17 mouse cellular contexts compared by ENCODE assay signal in genomic region chr17:32814136-32814535, GRCm38 (mm10). TPM values are rescaled to one million over a fixed set of nuclear protein-coding genes. Genes with fewer than 3 reads are reported as not detected.
"Had no signal": no experiment of that assay in that cellular context is flagged by ENCODE, and none has a peak within 500 bp of the region (broad histone marks: within the 10 kb centered on the region; RNA-seq: fewer than 3 reads in every experiment).

No protein-coding gene starts in this region.

- H3K4me3 ChIP-seq: limb, embryonic 12.5 days; liver, embryonic 13.5 days; midbrain, embryonic 10.5 days; myocyte had no signal

- DNase-seq: layer of hippocampus, adult 9-11 months; layer of hippocampus, postnatal 36 days; liver; liver, embryonic 13.5 days; lung, embryonic 14.5 days; lung, postnatal 10 days; lung, postnatal 4 days; midbrain, embryonic 14.5 days; right cerebral cortex, postnatal 4 days; spleen, adult 18-20 months; thymus, adult 18-20 months; thymus, postnatal 14 days had no signal

- ATAC-seq: intestine, embryonic 16.5 days had no signal

- H3K4me2 ChIP-seq: limb, embryonic 12.5 days; liver, embryonic 13.5 days; lung, embryonic 14.5 days had no signal

- H3K9ac ChIP-seq: limb, embryonic 12.5 days; liver, embryonic 13.5 days; lung, embryonic 14.5 days had no signal

- H3K4me1 ChIP-seq: liver, embryonic 13.5 days had no signal

- H3K9me3 ChIP-seq: limb, embryonic 12.5 days; liver, embryonic 13.5 days; midbrain, embryonic 10.5 days had no signal

- H3K27me3 ChIP-seq: limb, embryonic 12.5 days had no signal

- H3K27ac ChIP-seq: limb, embryonic 12.5 days; liver, embryonic 13.5 days; midbrain, embryonic 10.5 days had no signal

RNA-seq across cellular contexts. Expression of gene Zfp811, which starts 4.4 kb away (rescaled TPM):
- total RNA-seq: neutrophil, adult 5-6 weeks had no signal
